Mouse (Mus musculus): ENCODE results near the gene Rbm41. TPM values are rescaled to one million over a fixed set of nuclear protein-coding genes. Genes with fewer than 3 reads are reported as not detected.

The Rbm41 gene
- polyA plus RNA-seq (2012; rRNA removed), result 1.4 and 1.5 TPM in 2 replicates

DNA sequence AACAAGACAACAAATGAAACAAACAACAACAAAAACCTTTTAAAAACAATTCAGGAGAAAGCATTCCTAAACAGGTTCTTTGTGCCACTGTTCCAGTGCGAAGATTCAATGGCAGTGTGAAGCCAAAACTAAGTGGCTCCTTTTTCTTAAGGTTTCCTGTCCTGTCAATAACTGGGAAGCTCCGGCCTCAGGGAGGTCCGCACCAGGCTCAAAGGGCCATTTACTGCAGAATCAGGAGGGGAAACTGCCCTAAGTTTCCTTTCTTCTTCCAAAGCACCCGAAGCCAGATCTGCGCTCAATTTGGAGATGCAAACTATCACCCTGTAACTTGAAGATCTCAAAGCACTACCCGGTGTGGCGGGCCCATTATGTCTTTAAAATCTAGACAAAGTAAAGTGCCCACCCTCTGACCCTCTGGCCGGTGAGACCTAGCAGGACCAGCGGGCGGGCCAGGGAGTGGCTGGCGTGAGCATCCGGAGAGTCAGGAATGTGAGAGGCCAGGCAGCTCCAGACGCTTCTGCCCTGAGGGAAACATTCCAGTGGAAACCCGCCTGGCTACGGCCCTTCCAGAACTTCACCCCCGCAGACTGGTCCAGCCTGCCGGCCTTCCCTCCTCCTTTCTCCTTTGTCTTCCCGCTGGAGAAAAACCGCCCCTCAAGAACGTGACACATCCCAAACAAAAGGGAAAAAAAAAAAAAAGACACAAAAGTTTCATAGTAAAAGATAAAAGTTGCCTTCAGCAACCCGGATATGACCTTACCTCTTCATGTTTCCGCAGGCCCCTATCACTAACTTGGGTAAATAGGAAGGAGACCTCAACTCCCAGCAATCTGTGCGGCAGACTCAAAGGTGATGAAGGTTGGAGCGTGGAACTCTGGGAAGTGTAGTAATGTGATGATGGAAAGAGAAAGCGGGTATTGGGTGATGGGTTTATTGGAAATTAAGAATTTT lies at the start of gene Rbm41:
TSS of gene Rbm41 (minus strand) at position 856 of the 951 bp plus-strand sequence.

DNA sequence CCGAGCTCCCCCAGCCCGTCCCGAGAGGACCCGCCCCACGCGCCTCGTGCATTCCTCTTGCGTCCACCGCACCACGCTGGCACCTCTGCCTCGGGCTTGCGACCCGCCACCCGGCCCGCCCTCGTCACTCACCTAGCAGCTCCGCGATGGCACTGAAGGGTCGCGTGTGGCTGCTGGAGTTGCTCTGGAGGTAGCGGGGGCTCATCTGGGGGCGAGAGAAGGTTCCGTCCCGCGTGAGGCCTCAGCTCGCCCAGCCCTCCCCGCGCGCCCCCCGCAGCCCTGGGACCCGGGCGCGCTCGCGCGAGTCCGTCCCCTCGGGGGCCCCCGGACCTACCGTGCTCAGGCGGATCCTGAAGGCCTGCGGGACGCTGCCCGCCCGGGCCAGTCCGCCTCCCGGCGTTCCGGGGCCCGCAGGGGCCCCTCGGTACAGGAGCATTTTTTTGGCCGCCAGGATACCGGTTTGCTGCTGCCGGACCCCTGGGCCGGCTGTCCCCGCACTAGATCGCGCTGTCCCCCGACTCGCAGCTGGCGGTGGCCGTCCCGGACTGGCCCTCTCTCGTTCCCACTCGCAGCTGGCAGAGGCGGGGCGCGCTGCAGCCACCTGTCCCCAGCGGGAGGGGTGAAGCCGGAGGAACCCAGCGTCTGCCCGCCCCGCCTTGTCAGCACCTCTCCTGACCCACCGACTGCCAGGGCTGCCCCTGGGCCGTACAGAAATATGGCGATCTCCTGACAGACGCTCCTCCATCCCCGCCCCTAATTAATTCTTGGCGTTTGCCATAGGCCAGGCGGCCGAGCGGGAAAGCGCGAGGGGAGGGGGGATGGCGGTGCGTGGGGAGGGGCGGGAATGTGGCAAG lies 127.2 kb downstream of the Rbm41 start, which contains the start of gene Morc4:
TSS of gene Morc4 (minus strand) at position 740 of the 854 bp plus-strand sequence.

Other genes with a start within 250 kb of the Rbm41 start
- gene Ripply1, start 216.2 kb downstream of the Rbm41 start, polyA plus RNA-seq (2012; rRNA removed), result 0.07 and 0.12 TPM in 2 replicates
- gene Cldn2, start 197.8 kb downstream of the Rbm41 start, polyA plus RNA-seq (2012; rRNA removed), result 0.16 TPM in 2 replicates
- 9.1 and 10.8 TPM in 2 replicates for gene Morc4, start 126.9 kb downstream of the Rbm41 start, polyA plus RNA-seq (2012; rRNA removed)
- gene Nup62cl, start 64.1 kb upstream of the Rbm41 start, polyA plus RNA-seq (2012; rRNA removed), result 2.1 and 2.8 TPM in 2 replicates
- not detected in 2 replicates for gene Pih1h3b, start 64.3 kb upstream of the Rbm41 start, polyA plus RNA-seq (2012; rRNA removed)